Mouse (Mus musculus): ENCODE data around the gene Zfpl1.

The Zfpl1 gene

GRCm38 (mm10) chr19:6101186-6101585 is 16.4 kb upstream of the Zfpl1 start:
- no peak for DNase-seq (ENCODE audit: low read depth, low spot score)

GRCm38 (mm10) chr19:6097847-6098246 is 13.1 kb upstream of the Zfpl1 start:
- no peak for DNase-seq (ENCODE audit: low read depth, low spot score)

DNA sequence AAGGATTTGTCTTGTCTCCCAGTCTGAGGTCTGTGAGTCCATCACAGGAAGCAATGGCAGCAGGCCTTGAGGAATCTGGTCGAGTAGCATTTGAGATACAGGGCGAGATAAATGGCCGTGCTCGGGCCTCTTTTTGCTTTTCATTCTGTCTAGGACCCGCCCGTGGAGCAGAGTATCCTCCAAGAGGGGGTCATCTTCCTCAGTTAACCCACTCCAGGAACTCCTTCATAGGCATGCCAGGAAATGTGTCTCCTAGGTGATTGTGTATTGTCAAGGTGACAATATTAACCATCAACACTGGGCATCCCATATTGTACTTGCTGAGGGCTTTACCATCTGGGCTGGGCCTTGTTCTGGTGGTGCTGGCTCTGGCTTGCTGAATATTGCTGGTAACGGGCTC is 9.4 kb upstream of the Zfpl1 start, which contains the start of gene AC131692.1:
TSS of gene AC131692.1 (plus strand) at position 301 of the 400 bp plus-strand sequence.
- DNase-seq (ENCODE audit: low read depth, low spot score) = no peak

- DNase-seq (ENCODE audit: low read depth, low spot score) = no peak
Measured at GRCm38 (mm10) chr19:6088841-6089240, 4.1 kb upstream of the Zfpl1 start.

- peak; percentile 86 for DNase-seq (ENCODE audit: low read depth, low spot score)
Measured at GRCm38 (mm10) chr19:6085417-6085879, 692 bp upstream of the Zfpl1 start.

- no peak for DNase-seq (ENCODE audit: low read depth, low spot score)
Measured at GRCm38 (mm10) chr19:6082156-6082555, 2.6 kb downstream of the Zfpl1 start, which contains the start of gene Gm28374. Gene Gm28374, minus strand, starts transcription at chr19:6082256.

DNA sequence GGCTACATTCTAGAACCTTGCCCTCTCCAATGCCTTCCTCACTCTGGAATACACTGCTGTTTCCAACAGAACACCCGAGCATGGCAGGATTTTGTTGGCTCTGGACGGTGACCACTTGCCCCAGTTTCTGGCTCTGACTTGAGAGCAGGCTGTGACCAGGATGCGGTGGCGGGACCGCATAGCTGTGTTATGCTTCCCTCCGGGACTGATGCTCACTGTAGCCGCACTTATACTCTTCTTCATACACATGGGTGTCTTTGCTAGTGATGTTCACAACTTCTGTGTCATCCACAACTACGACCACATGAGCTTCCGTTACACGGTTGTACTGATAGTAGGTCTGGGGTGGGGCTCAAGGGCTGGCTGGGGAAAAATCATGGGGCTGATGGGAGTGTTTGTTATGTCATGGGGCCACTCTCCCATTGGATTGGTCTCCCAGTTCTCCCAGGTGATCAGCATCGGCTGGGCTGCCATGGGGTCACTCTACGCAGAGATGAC is 4.7 kb downstream of the Zfpl1 start, which contains the start of gene Tmem262:
TSS of gene Tmem262 (plus strand) at position 51 of the 498 bp plus-strand sequence.
- no peak for DNase-seq (ENCODE audit: low read depth, low spot score)

DNA sequence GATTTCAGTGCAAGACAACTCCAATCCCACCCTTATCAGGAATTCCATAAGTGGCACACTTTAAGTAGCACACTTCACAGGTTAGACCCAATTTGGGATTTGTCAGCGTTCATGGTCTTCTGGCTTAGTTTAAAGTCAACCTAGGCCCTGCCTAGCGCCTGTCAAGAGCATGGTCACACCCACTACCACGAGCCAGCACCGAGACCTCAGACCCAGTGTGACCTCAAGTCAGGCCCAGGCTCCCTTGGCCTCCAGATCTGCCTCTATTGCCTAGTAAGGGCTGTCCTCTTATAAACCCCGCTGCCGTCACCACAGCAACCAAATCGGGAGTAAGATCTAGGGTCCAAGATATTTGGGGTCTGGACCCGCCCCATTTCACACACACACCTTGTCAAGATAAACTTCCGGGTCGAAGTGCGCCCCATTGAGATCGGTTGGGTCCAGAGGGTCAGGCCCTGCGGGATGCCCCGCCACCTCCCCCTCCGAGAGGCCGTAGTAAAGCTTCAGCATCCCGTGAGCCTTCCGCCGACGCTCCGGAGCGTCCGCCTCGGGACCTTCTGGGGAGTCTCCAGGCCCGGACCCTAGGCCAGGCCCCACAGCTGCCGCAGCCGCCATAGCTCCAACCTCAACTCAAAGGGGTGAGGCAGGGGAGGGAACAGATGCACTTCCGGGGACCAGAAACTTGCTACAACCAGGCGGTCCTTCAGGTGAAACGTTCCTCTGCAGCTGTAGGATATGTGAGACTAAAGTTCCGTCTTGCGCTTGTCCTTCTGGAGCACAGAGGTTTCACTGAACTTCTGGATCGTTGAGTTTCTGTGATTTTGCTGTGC is 8.0 kb downstream of the Zfpl1 start, which contains the start of gene Vps51:
TSS of gene Vps51 (minus strand) at position 668 of the 830 bp plus-strand sequence.
- peak; percentile 93 for DNase-seq (ENCODE audit: low read depth, low spot score)

GRCm38 (mm10) chr19:6073889-6074288 is 10.9 kb downstream of the Zfpl1 start:
- DNase-seq (ENCODE audit: low read depth, low spot score) = no peak

GRCm38 (mm10) chr19:6071261-6071660 is 13.5 kb downstream of the Zfpl1 start:
- DNase-seq (ENCODE audit: low read depth, low spot score) = peak; percentile 40

GRCm38 (mm10) chr19:6070571-6071250 is 14.0 kb downstream of the Zfpl1 start:
- DNase-seq (ENCODE audit: low read depth, low spot score) = peak; percentile 56

- DNase-seq (ENCODE audit: low read depth, low spot score) = no peak
Measured at GRCm38 (mm10) chr19:6069851-6070250, 14.9 kb downstream of the Zfpl1 start.

DNA sequence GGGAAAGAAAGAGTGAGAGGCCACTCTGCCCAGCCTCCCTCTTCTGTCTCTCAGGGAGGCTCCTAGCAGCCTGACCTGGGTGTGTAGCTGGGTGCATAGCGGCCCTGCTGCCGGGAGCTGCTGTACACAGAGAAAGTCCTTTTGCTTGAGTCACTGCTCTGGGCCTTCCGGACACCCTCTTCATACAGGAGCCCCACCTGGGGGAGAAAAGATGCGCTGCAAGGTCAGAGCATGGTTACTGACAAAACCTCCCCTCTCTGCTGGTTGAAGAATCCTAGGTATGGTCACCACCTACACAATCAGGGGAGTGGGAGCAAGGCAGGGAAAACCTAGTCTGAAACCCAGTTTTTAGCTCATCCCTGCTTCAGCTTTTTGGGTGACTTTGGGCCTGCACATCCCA is 15.8 kb downstream of the Zfpl1 start:
- no peak for DNase-seq (ENCODE audit: low read depth, low spot score)

GRCm38 (mm10) chr19:6067724-6068415 is 16.9 kb downstream of the Zfpl1 start, which contains the start of gene Tm7sf2:
Gene Tm7sf2, minus strand, starts transcription at chr19:6068373.
- peak; percentile 93 for DNase-seq (ENCODE audit: low read depth, low spot score)

DNA sequence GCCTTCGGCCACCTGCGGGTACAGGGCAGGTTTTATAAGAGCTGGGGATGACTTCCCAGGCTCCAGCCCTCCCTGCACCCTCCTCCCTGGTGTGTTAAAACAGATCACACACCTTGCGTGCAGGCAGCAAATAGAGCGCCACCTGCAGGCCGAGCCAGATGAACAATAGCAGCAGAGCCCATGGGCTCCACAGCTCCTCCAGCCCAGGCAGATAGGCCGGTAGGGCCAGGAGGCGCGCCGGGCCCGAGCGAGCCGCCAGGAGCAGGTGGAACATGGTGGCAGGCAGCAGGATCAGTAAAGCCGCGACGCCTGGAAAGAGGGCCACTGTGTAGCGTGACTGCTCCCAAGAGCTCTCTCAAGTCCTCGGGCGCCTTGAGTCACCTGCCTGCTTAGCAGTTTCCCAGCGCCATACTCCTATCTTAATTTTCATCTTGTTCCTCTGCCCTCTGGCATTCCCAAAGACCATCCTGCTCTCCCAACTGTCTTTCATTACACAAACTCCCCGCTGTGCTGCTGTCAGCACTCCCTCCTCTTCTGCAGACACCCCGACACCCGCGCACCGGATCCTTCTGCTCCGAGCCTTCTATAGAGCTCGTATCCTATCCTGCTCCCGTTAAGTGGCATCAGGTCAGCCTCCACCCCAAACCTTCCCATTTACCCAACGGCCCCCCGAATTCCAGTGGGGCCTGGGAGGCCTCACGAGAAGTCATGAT is 17.6 kb downstream of the Zfpl1 start:
- DNase-seq (ENCODE audit: low read depth, low spot score) = peak; percentile 88

GRCm38 (mm10) chr19:6066571-6066970 is 18.2 kb downstream of the Zfpl1 start:
- no peak for DNase-seq (ENCODE audit: low read depth, low spot score)

GRCm38 (mm10) chr19:6063081-6063480 is 21.7 kb downstream of the Zfpl1 start:
- no peak for DNase-seq (ENCODE audit: low read depth, low spot score)

DNA sequence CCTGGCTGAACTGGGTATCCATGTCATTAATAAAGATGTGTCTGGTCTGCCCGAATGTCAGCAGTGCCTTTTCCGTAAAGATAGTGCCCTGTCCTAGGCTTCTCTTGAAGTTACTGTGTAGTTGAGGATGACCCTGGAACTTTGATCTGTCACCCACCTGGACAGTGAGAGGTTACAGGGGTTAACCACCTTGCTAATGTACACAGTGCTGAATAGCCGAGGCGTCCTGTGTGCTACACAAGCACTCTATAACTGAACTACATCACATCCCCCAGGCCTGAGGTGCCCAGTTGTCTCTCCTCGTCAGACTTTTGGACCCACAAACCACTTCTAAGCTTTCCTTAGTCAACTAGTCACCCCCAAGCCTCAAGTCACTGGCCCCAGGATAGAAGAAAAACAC is 22.3 kb downstream of the Zfpl1 start:
- no peak for DNase-seq (ENCODE audit: low read depth, low spot score)

DNA sequence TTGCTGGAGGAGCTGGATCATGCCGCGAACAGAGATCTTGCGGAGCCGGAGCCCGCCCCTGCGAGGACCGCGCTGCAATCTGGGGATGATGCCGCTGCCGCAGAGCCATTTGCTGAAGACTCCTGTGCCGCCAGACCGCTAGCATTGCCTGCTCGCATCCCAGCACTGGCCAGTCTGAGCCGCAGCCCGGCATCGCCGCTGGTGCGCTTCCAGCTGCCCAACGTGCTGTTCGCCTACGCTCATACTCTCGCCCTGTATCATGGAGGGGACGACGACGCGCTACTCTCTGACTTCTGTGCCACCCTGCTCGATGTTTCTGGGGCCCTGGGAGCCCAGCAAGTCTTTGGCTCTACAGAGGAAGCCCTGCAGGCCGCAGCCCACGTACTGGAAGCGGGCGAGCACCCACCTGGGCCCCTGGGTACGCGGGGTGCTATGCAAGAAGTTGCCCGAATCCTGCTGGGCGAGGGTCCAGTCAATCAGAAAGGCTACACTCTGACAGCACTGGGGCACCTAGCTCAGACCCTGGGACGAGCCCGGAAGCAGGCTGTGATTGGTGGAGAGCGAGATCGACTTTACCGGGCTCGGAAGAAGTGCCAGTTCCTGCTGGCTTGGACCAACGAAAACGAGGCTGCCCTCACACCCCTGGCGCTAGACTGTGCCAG is 23.0 kb downstream of the Zfpl1 start:
- peak; percentile 78 for DNase-seq (ENCODE audit: low read depth, low spot score)

DNA sequence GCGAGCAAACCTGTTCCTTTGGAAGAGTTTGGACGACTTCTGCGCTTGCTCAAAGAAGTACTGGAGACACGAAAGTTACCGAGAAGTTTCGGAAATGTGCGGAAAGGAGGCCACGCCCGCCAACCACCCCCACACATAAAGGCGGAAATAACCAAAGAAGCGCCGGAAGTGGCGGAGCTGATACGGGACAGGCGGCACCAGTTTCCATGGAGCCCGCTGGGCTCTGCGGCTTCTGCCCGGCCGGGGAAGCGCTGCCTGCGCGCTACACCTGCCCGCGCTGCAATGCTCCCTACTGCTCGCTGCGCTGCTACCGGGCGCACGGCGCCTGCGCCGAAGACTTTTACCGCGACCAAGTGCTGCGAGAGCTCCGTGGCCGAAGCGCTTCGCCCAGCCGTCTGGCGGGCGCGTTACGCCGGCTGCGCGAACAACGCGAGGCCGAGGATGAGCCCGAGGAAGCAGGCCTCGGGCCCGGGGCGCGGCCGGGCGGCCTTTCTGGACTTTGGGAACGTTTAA is 23.7 kb downstream of the Zfpl1 start, which contains the start of gene Znhit2:
TSS of gene Znhit2 (plus strand) at position 172 of the 513 bp plus-strand sequence.
- peak; percentile 97 for DNase-seq (ENCODE audit: low read depth, low spot score)

Data from CD4-positive helper T cell, adult 2 months (primary cell).